Mouse (Mus musculus) heart, postnatal 0 days (tissue): ENCODE results near the gene Tifab. TPM values are rescaled to one million over a fixed set of nuclear protein-coding genes. Genes with fewer than 3 reads are reported as not detected.

ENCODE experiments used
- ATAC-seq: fragments of 200-750 bp; cut with Nextera tagmentation; 2 replicates; pipeline ENCODE4 v1.8.0; 2017; ENCODE audit warnings: low read depth, moderate number of reproducible peaks, moderate library complexity; ENCODE audit not compliant: insufficient read depth
- DNase-seq: peaks from one replicate; pipeline ENCODE4 v3.0.0-alpha.2; 2016; ENCODE audit warnings: low spot score
- H3K27ac ChIP-seq: fragments of 300-500 bp; sonication (generic); 2 replicates; pipeline ENCODE4 v1.5.1; 2014; ENCODE audit warnings: low read depth, mild to moderate bottlenecking
- H3K27me3 ChIP-seq: fragments of 300-500 bp; sonication (generic); 2 replicates; pipeline ENCODE4 v1.6.1; 2014; ENCODE audit warnings: low read length, mixed read lengths; ENCODE audit not compliant: control insufficient read depth, insufficient read depth
- H3K36me3 ChIP-seq: fragments of 300-500 bp; sonication (generic); replicated peaks from 2 replicates; pipeline ENCODE4 v1.6.1; 2014; ENCODE audit warnings: low read length, mixed read lengths; ENCODE audit not compliant: control insufficient read depth, insufficient read depth
- H3K4me1 ChIP-seq: fragments of 300-500 bp; sonication (generic); 2 replicates; pipeline ENCODE4 v1.6.1; 2014; ENCODE audit warnings: antibody characterized with exemption; ENCODE audit not compliant: control insufficient read depth, insufficient read depth
- H3K4me2 ChIP-seq: fragments of 300-500 bp; sonication (generic); 2 replicates; pipeline ENCODE4 v1.6.1; 2014; ENCODE audit warnings: low read depth, mild to moderate bottlenecking, low read length, moderate library complexity
- H3K4me3 ChIP-seq: fragments of 300-500 bp; sonication (generic); 2 replicates; pipeline ENCODE4 v1.5.1; 2014; ENCODE audit warnings: low read depth, low read length
- H3K9ac ChIP-seq: fragments of 300-500 bp; sonication (generic); replicated peaks from 2 replicates; pipeline ENCODE4 v1.6.1; 2014; ENCODE audit warnings: low read depth, low read length, mixed read lengths
- H3K9me3 ChIP-seq: fragments of 300-500 bp; sonication (generic); replicated peaks from 2 replicates; pipeline ENCODE4 v1.6.1; 2016; ENCODE audit warnings: low read length; ENCODE audit not compliant: control insufficient read depth
- CTCF ChIP-seq: IDR thresholded peaks from 2 replicates; pipeline ENCODE4 v1.5.1; 2016; ENCODE audit warnings: antibody characterized with exemption, control low read depth, low read depth
- EP300 ChIP-seq: IDR thresholded peaks from 2 replicates; pipeline ENCODE4 v1.6.1; 2016; ENCODE audit warnings: antibody characterized with exemption, low read depth
- WGBS: fragments of 180-500 bp; shearing (Covaris S2); extraction: QIAGEN DNeasy Blood & Tissue Kit; methylation state at CpG from one replicate; pipeline ENCODE4 v1.1.7; 2014; 5-methylcytosine and 5-hydroxymethylcytosine counted together
- polyA plus RNA-seq: library from polyadenylated mRNA; unstranded; fragments of >200 nt; fragmentation: Nextera tagmentation; extraction: Ambion mirVana; gene quantifications from 2 replicates; pipeline ENCODE4 v1.2.1, GENCODE M21; 2015
- total RNA-seq: library from RNA; depleted of rRNA; stranded (reverse); fragments of >200 nt; gene quantifications from 2 replicates; pipeline ENCODE4 v1.2.3, GENCODE M21; 2014; ENCODE audit warnings: low replicate concordance

The Tifab gene
- total and polyA plus RNA-seq, 2 experiments from 2014 or later: 0.71 TPM; not detected in 1

GRCm38 (mm10) chr13:56164372-56164771, 14.3 kb downstream of the Tifab start:
- ATAC-seq: no peak
- Histone ChIP-seq H3K27ac (no peak overlapping the region), H3K9me3 (no peaks in the 10 kb centered on the region), H3K4me2 (no peak overlapping the region), H3K27me3 (no peaks in the 10 kb centered on the region), H3K4me1 (peaks cover 17% of the 10 kb centered on the region), H3K36me3 (no peaks in the 10 kb centered on the region), H3K4me3 (no peak overlapping the region), H3K9ac (no peak overlapping the region)
- DNase-seq: no peak
- no peak for TF ChIP-seq CTCF
- TF ChIP-seq EP300: no peak
- WGBS: 86% methylated on average over 3 of the region's 3 CpGs

GRCm38 (mm10) chr13:56163751-56164150, 14.9 kb downstream of the Tifab start:
- Histone ChIP-seq H3K36me3 (no peaks in the 10 kb centered on the region), H3K9ac (0 out of 2 replicates have a peak overlapping the region, but pooled peaks have one; percentile 10), H3K27me3 (no peaks in the 10 kb centered on the region), H3K4me3 (no peak overlapping the region), H3K27ac (no peak overlapping the region), H3K4me1 (peaks cover 22% of the 10 kb centered on the region), H3K4me2 (no peak overlapping the region), H3K9me3 (no peaks in the 10 kb centered on the region)
- WGBS: 19% methylated on average over 6 of the region's 6 CpGs
- ATAC-seq (peak; percentile 43), DNase-seq (peak; percentile 69)
- TF ChIP-seq EP300: no peak

GRCm38 (mm10) chr13:56162859-56163258, 15.8 kb downstream of the Tifab start:
- 79% methylated on average over 6 of the region's 6 CpGs for WGBS
- TF ChIP-seq CTCF: no peak
- no peak for TF ChIP-seq EP300

GRCm38 (mm10) chr13:56159614-56160363, 18.9 kb downstream of the Tifab start:
- TF ChIP-seq EP300 (no peak), CTCF (no peak)
- Histone ChIP-seq H3K4me2 (peak overlapping the region; percentile 18), H3K4me3 (no peak overlapping the region), H3K9me3 (no peaks in the 10 kb centered on the region), H3K36me3 (no peaks in the 10 kb centered on the region), H3K27ac (no peak overlapping the region), H3K9ac (no peak overlapping the region), H3K27me3 (no peaks in the 10 kb centered on the region), H3K4me1 (peaks cover 34% of the 10 kb centered on the region)
- WGBS: 42% methylated on average over 17 of the region's 17 CpGs
- no peak for DNase-seq
- ATAC-seq: no peak

More at GRCm38 (mm10) chr13:56162859-56163258, 15.8 kb downstream of the Tifab start:
- Histone ChIP-seq H3K9ac (no peak overlapping the region), H3K36me3 (no peaks in the 10 kb centered on the region), H3K9me3 (no peaks in the 10 kb centered on the region), H3K4me1 (peaks cover 22% of the 10 kb centered on the region), H3K27me3 (no peaks in the 10 kb centered on the region), H3K4me3 (no peak overlapping the region), H3K27ac (no peak overlapping the region), H3K4me2 (no peak overlapping the region)
- DNase-seq: no peak
- no peak for ATAC-seq

DNA sequence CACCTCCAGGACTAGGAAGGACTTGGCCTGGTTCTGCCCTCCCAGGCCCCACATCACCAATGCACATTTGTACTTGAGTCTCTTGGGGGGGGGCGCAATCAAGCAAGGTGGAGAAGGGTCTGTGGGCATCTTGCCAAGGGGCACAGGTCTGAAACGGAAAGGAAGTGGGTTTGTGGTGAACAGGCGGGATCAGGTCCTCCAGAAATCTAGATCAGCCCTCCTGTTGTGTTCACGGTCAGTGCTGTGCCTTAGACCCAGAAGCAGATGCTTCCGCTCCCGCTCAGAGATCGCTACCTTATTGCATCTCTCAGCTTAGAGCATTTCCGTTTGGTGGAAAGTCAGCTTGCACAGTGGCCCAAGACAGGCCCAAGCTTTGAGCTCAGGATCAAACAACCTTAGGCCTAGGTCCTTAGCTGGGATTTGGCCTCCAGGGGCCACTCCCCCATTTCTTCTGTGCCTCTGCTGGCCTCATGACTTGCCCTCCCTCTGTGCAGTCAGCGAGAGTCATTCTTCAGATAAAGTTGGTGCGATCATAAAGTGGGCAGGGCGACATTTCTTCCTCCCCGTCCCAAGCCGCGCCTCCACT, 19.6 kb downstream of the Tifab start:
- H3K4me2 ChIP-seq: peak overlapping the region; percentile 18

More for the DNA sequence above, 19.6 kb downstream of the Tifab start:
- H3K9ac ChIP-seq: no peak overlapping the region
- no peaks in the 10 kb centered on the region for H3K27me3 ChIP-seq
- DNase-seq: peak; percentile 56
- WGBS: 36% methylated on average over 14 of the region's 14 CpGs
- TF ChIP-seq CTCF (no peak), EP300 (no peak)
- H3K9me3 ChIP-seq: no peaks in the 10 kb centered on the region
- H3K27ac ChIP-seq: no peak overlapping the region; the same call in 1 of the 2 replicates
- ATAC-seq: peak; percentile 37; the same call in 1 of the 2 replicates
- H3K4me1 ChIP-seq: peaks cover 37% of the 10 kb centered on the region
- no peaks in the 10 kb centered on the region for H3K36me3 ChIP-seq
- no peak overlapping the region for H3K4me3 ChIP-seq
